Mouse (Mus musculus) MEL (cell line): ENCODE results near the gene Ppp6c. TPM values are rescaled to one million over a fixed set of nuclear protein-coding genes. Genes with fewer than 3 reads are reported as not detected.
A peak's percentile ranks its signal among the peaks of the same experiment; 100 is the strongest.
"Not testable (repeated sequence)": the region's sequence is repeated elsewhere in the genome, so short reads cannot be mapped to it uniquely, and the experiment has no call there.

Experiments used
- DNase-seq: peaks from one replicate; pipeline ENCODE4 v3.0.0; 2011; ENCODE audit warnings: low read depth, low spot score
- H3K27ac ChIP-seq: 2 replicates; pipeline ENCODE4 v1.5.1; 2012; ENCODE audit warnings: low read depth, mild to moderate bottlenecking, control low read depth, low read length, moderate library complexity; ENCODE audit not compliant: control insufficient read depth
- H3K27me3 ChIP-seq, 2 experiments: fragments of 150-350 bp in 1 of 2; sonication (generic) in 1 of 2; 2 replicates each; pipeline ENCODE4 v1.6.1; 2012; ENCODE audit warnings: low read length in 2 of 2, mild to moderate bottlenecking in 2 of 2, improper control_type of control experiment in 1 of 2, moderate library complexity in 1 of 2; ENCODE audit not compliant: insufficient read depth in 2 of 2, control insufficient read depth in 1 of 2
- H3K36me3 ChIP-seq, 2 experiments: 2 replicates each; pipeline ENCODE4 v1.6.1; 2012 to 2014; ENCODE audit warnings: low read length in 2 of 2, improper control_type of control experiment in 1 of 2, inconsistent platforms in 1 of 2, mild to moderate bottlenecking in 1 of 2; ENCODE audit not compliant: insufficient read depth in 2 of 2, control insufficient read depth in 1 of 2
- H3K4me1 ChIP-seq, 2 experiments: fragments of 150-350 bp in 1 of 2; sonication (generic) in 1 of 2; 2 replicates each; pipeline ENCODE4 v1.6.1; 2012; ENCODE audit warnings: low read length in 2 of 2, improper control_type of control experiment in 1 of 2, mild to moderate bottlenecking in 1 of 2; ENCODE audit not compliant: insufficient read depth in 2 of 2, control insufficient read depth in 1 of 2
- H3K4me3 ChIP-seq, 2 experiments: fragments of 150-350 bp in 1 of 2; sonication (generic) in 1 of 2; 2 replicates each; pipeline ENCODE4 v1.5.1; 2012; ENCODE audit warnings: low read depth in 2 of 2, low read length in 2 of 2, mild to moderate bottlenecking in 2 of 2, moderate library complexity in 2 of 2, control low read depth in 1 of 2, improper control_type of control experiment in 1 of 2; ENCODE audit not compliant: control insufficient read depth in 1 of 2, insufficient read depth in 1 of 2
- H3K79me2 ChIP-seq: 2 replicates; pipeline ENCODE4 v1.6.1; 2012; ENCODE audit warnings: mild to moderate bottlenecking, low read length, moderate library complexity; ENCODE audit not compliant: control insufficient read depth, poor library complexity, insufficient read depth
- H3K9ac ChIP-seq: 2 replicates; pipeline ENCODE4 v1.6.1; 2012; ENCODE audit warnings: low read depth, mild to moderate bottlenecking, control low read depth, low read length, moderate library complexity; ENCODE audit not compliant: control insufficient read depth, poor library complexity, severe bottlenecking
- H3K9me3 ChIP-seq: fragments of 150-350 bp; sonication (generic); replicated peaks from 2 replicates; pipeline ENCODE4 v1.6.1; 2012; ENCODE audit warnings: mild to moderate bottlenecking, low read length, improper control_type of control experiment, moderate library complexity; ENCODE audit not compliant: insufficient read depth
- BHLHE40 ChIP-seq: IDR thresholded peaks from 2 replicates; pipeline ENCODE4 v1.6.1; 2012; ENCODE audit warnings: low read depth, mild to moderate bottlenecking, inconsistent platforms, low read length, improper control_type of control experiment, borderline replicate concordance
- CHD2 ChIP-seq: IDR thresholded peaks from 2 replicates; pipeline ENCODE4 v1.6.1; 2011; ENCODE audit warnings: low read length, improper control_type of control experiment
- CTCF ChIP-seq, 3 experiments: IDR thresholded peaks in 2 of 3; conservative IDR thresholded peaks in 1 of 3; 2 replicates each; pipeline ENCODE4 v1.5.1; 2011 to 2012; ENCODE audit warnings: low read length in 3 of 3, low read depth in 2 of 3, mild to moderate bottlenecking in 2 of 3, improper control_type of control experiment in 1 of 3, inconsistent platforms in 1 of 3, mixed read lengths in 1 of 3, moderate library complexity in 1 of 3; ENCODE audit not compliant: control insufficient read depth in 1 of 3, insufficient read depth in 1 of 3, poor library complexity in 1 of 3, severe bottlenecking in 1 of 3
- E2F4 ChIP-seq: IDR thresholded peaks from 2 replicates; pipeline ENCODE4 v1.6.1; 2011; ENCODE audit warnings: low read depth, low read length, improper control_type of control experiment, borderline replicate concordance
- KAT2A ChIP-seq: conservative IDR thresholded peaks from 2 replicates; pipeline ENCODE4 v1.6.1; 2012; ENCODE audit warnings: low read depth, low read length, improper control_type of control experiment, inconsistent platforms
- MAFK ChIP-seq: IDR thresholded peaks from 2 replicates; pipeline ENCODE4 v1.6.1; 2011; ENCODE audit warnings: low read depth, mild to moderate bottlenecking, low read length, improper control_type of control experiment, borderline replicate concordance
- MAX ChIP-seq: IDR thresholded peaks from 2 replicates; pipeline ENCODE4 v1.6.1; 2011; ENCODE audit warnings: low read length, improper control_type of control experiment
- MEF2A ChIP-seq: IDR thresholded peaks from 2 replicates; pipeline ENCODE4 v1.6.1; 2014; ENCODE audit warnings: low read depth, mild to moderate bottlenecking, inconsistent platforms, low read length, improper control_type of control experiment; ENCODE audit not compliant: poor library complexity, insufficient replicate concordance, severe bottlenecking; ENCODE audit errors: extremely low read depth
- MXI1 ChIP-seq: IDR thresholded peaks from 2 replicates; pipeline ENCODE4 v1.6.1; 2011; ENCODE audit warnings: mild to moderate bottlenecking, low read depth, low read length, improper control_type of control experiment
- NELFE ChIP-seq: IDR thresholded peaks from 2 replicates; pipeline ENCODE4 v1.6.1; 2011; ENCODE audit warnings: low read depth, low read length, improper control_type of control experiment
- POLR2A ChIP-seq, 2 experiments: IDR thresholded peaks; 2 replicates each; pipeline ENCODE4 v1.6.1; 2011 to 2012; ENCODE audit warnings: low read length in 2 of 2, mild to moderate bottlenecking in 2 of 2, control low read depth in 1 of 2, improper control_type of control experiment in 1 of 2, low read depth in 1 of 2, moderate library complexity in 1 of 2; ENCODE audit not compliant: control insufficient read depth in 1 of 2, insufficient read depth in 1 of 2, poor library complexity in 1 of 2
- POLR2AphosphoS2 ChIP-seq: IDR thresholded peaks from 2 replicates; pipeline ENCODE4 v1.6.1; 2011; ENCODE audit warnings: low read length, improper control_type of control experiment
- POLR2AphosphoS5 ChIP-seq: IDR thresholded peaks from 2 replicates; pipeline ENCODE4 v1.6.1; 2012; ENCODE audit warnings: low read depth, borderline replicate concordance, mild to moderate bottlenecking, inconsistent platforms, low read length, moderate library complexity, mixed read lengths
- RAD21 ChIP-seq: IDR thresholded peaks from 2 replicates; pipeline ENCODE4 v1.6.1; 2011; ENCODE audit warnings: mild to moderate bottlenecking, low read depth, low read length, improper control_type of control experiment
- RCOR1 ChIP-seq: IDR thresholded peaks from 2 replicates; pipeline ENCODE4 v1.6.1; 2012; ENCODE audit warnings: low read depth, mild to moderate bottlenecking, inconsistent platforms, low read length, improper control_type of control experiment
- SMC3 ChIP-seq: IDR thresholded peaks from 2 replicates; pipeline ENCODE4 v1.6.1; 2011; ENCODE audit warnings: low read depth, low read length, improper control_type of control experiment
- TBP ChIP-seq: IDR thresholded peaks from 2 replicates; pipeline ENCODE4 v1.8.0; 2011; ENCODE audit warnings: low read depth, low read length, improper control_type of control experiment
- TCF12 ChIP-seq: IDR thresholded peaks from 2 replicates; pipeline ENCODE4 v1.6.1; 2014; ENCODE audit warnings: low read depth, mild to moderate bottlenecking, inconsistent platforms, low read length, improper control_type of control experiment, moderate library complexity
- USF1 ChIP-seq: IDR thresholded peaks from 2 replicates; pipeline ENCODE4 v1.6.1; 2014; ENCODE audit warnings: low read depth, mild to moderate bottlenecking, inconsistent platforms, low read length, improper control_type of control experiment, moderate library complexity
- USF2 ChIP-seq, 2 experiments: IDR thresholded peaks; 2 replicates each; pipeline ENCODE4 v1.6.1; 2011 to 2012; ENCODE audit warnings: improper control_type of control experiment in 2 of 2, low read length in 2 of 2, borderline replicate concordance in 1 of 2, inconsistent platforms in 1 of 2, low read depth in 1 of 2, mild to moderate bottlenecking in 1 of 2; ENCODE audit not compliant: insufficient read depth in 1 of 2
- ZC3H11A ChIP-seq: IDR thresholded peaks from 2 replicates; pipeline ENCODE4 v1.6.1; 2012; ENCODE audit warnings: low read depth, mild to moderate bottlenecking, inconsistent platforms, low read length, improper control_type of control experiment
- polyA plus RNA-seq, 2 experiments: library from polyadenylated mRNA; stranded (reverse) in 1 of 2; unstranded in 1 of 2; fragments of >175 nt in 1 of 2; fragments of >200 nt in 1 of 2; gene quantifications; 2 replicates each; pipeline versions ENCODE4 v1.2.1 to v1.2.4; 2012; ENCODE audit warnings: low replicate concordance in 2 of 2, low read depth in 1 of 2; ENCODE audit not compliant: insufficient read length in 2 of 2, insufficient read depth in 1 of 2, missing spikeins in 1 of 2
- total RNA-seq: library from RNA; depleted of rRNA; stranded (reverse); fragments of 300-350 nt; gene quantifications from 2 replicates; pipeline ENCODE4 v1.2.3, GENCODE M21; 2012

Ppp6c gene
- total and polyA plus RNA-seq, 3 experiments, result 34.9 to 43.1 TPM; not detected in 1

DNA sequence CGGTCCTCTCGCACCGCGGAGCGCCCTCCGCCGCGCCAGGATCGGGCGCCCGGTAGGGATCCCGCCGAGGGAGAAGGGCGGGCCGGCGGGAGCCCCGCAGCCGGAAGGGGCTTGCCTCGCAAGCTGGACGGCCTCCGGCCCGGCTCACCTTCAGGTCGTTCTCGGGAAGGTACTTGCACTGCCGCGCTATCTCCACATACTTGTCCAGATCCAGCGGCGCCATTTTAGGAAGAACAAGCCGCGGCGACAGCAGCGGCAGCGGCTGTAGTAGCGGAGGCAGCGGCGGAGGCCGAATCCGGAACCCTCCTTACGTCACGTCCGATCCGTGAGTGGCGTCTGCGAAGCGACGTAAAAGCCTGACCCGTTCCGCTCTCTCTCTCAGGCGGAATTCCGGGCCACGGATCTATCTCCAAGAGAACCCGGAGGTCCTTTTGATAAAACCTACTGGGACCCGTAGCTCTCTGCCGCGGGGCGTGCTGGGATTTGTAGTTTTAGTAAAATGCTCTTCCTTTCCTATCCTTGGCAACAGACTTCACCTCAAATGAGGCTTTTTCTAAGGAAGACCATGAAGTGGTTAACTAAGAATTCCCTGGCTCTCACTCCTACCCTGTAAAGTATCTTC is at the start of gene Ppp6c (continued):
- no peak for TF ChIP-seq MEF2A
- 0 out of 2 replicates have a peak, but pooled peaks have one; percentile 29 for TF ChIP-seq MAX
- no peak for TF ChIP-seq MAFK
- TF ChIP-seq POLR2A (IDR thresholded peaks at IDR 0.05; ENCODE audit: control insufficient read depth in 1 of 2, insufficient read depth in 1 of 2, low read depth in 1 of 2, low read length in 2 of 2, poor library complexity in 1 of 2), result peak; percentile 80 to 87; a peak in 3 of 4 replicates
- TF ChIP-seq, all 39 proteins: peak for 17

DNA sequence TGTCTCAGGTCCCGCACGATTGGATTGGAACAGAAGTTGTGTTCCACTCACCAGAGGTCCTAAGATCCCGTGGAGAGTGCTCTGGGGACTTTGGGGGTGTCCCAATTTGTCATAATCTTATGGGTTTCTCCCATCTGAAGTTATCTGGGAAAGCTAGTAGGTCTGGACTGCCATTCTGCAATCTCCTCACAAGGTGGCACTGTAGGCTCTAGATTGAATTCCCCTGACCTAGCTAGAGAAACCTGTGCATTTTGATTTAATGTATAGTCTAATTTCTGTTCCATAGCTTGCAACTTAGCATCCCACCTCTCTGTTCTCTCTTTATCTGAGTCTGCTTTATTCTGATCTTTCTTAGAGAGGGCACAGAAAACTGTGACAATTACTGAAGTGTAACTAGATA is 42.1 kb upstream of the Ppp6c start:
- DNase-seq, result peak; percentile 57
- H3K4me3 ChIP-seq, result no peak overlapping the region
- H3K9ac ChIP-seq, result no peak overlapping the region
- H3K79me2 ChIP-seq, result no peaks in the 10 kb centered on the region
- no peaks in the 10 kb centered on the region for H3K9me3 ChIP-seq
- no peaks in the 10 kb centered on the region for H3K27me3 ChIP-seq
- H3K27ac ChIP-seq, result no peak overlapping the region
- H3K4me1 ChIP-seq, result no peaks in the 10 kb centered on the region
- TF ChIP-seq POLR2A (IDR thresholded peaks at IDR 0.05; ENCODE audit: control insufficient read depth in 1 of 2, insufficient read depth in 1 of 2, low read depth in 1 of 2, low read length in 2 of 2, poor library complexity in 1 of 2) (no peak), BHLHE40 (no peak), CHD2 (no peak), CTCF (IDR thresholded peaks at IDR 0.05 in 2 of 3, conservative IDR thresholded peaks at IDR 0.05 in 1 of 3; ENCODE audit: control insufficient read depth in 1 of 3, insufficient read depth in 1 of 3, low read depth in 2 of 3, low read length in 3 of 3, poor library complexity in 1 of 3, severe bottlenecking in 1 of 3) (peak; percentile 54 to 87 (median 58)), SMC3 (peak; percentile 86), MAX (no peak), TBP (no peak), ZC3H11A (peak; percentile 79), POLR2AphosphoS5 (no peak), E2F4 (no peak), USF2 (IDR thresholded peaks at IDR 0.05; ENCODE audit: borderline replicate concordance in 1 of 2, insufficient read depth in 1 of 2, low read depth in 1 of 2, low read length in 2 of 2) (no peak), KAT2A (no peak), USF1 (no peak), MXI1 (no peak), RAD21 (peak; percentile 84), TCF12 (no peak), RCOR1 (no peak), NELFE (no peak), POLR2AphosphoS2 (no peak)
- no peaks in the 10 kb centered on the region for H3K36me3 ChIP-seq

GRCm38 (mm10) chr2:39252275-39252674 is 26.0 kb upstream of the Ppp6c start:
- H3K9ac ChIP-seq, DNase-seq, H3K9me3 ChIP-seq, H3K36me3 ChIP-seq, H3K27ac ChIP-seq, H3K79me2 ChIP-seq, H3K4me3 ChIP-seq, H3K27me3 ChIP-seq, H3K4me1 ChIP-seq: not testable (repeated sequence)

DNA sequence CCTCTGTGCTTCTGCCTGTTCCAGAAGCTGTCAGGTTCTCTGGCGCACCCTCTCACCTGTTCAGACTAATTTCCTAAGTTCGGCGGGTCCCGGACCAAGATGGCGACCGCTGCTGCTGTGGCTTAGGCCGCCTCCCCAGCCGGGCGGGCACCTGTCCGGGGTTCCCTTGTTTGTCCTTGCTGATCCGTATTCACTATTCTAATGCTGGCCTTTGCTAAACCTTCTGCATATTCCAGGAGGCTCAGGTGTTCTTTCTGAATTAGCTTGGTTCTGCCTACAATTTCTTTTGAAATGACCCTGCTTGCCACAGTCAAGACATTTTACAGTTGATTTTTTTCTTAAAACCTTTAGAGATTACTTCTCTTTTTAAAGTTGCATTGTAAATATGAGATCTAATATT is 20.6 kb upstream of the Ppp6c start:
- not testable (repeated sequence) for H3K9ac ChIP-seq, H3K36me3 ChIP-seq, DNase-seq, H3K4me1 ChIP-seq, H3K4me3 ChIP-seq, H3K79me2 ChIP-seq, H3K9me3 ChIP-seq, H3K27ac ChIP-seq, H3K27me3 ChIP-seq
